Mouse (Mus musculus): ENCODE results near the gene Zfp280c. TPM values are rescaled to one million over a fixed set of nuclear protein-coding genes. Genes with fewer than 3 reads are reported as not detected.

Zfp280c gene
- polyA plus RNA-seq, 1 experiment from 2014 or later = 5.0 TPM

DNA sequence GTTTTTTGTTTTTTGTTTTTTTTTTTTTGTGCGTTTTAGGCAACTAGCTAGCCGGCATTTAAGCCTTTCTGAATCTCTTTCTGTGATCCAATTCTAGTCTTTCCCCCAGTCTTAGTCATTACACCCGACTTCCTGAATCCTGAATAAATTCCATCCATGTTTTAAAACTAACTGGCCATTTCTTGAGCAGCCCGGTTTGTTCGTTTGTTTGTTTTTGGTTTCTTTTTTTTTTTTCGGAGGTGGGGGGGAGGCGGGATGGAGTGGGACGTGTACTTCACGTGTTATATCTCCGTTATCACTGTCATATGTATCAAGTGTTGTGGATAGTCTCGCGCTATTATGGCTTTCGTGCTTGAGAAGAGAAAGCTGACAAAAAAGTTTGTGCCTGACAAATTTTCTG, 80.5 kb downstream of the Zfp280c start:
- no peaks in the 10 kb centered on the region for H3K27me3 ChIP-seq (replicated peaks; ENCODE audit: insufficient read depth, low read length)
- H3K9me3 ChIP-seq (ENCODE audit: low read length) = no peaks in the 10 kb centered on the region
- ATAC-seq = no peak
- WGBS = 13% methylated on average over 13 of the region's 13 CpGs
- H3K4me2 ChIP-seq (replicated peaks; ENCODE audit: low read depth, low read length) = peak overlapping the region; percentile 51
- peak overlapping the region; percentile 47; the same call in 1 of the 2 replicates for H3K27ac ChIP-seq (ENCODE audit: low read length)
- no peaks in the 10 kb centered on the region for H3K36me3 ChIP-seq (ENCODE audit: insufficient read depth, low read length)
- TF ChIP-seq EP300 (IDR thresholded peaks at IDR 0.05) (no peak), CTCF (IDR thresholded peaks at IDR 0.05) (no peak)
- H3K9ac ChIP-seq (replicated peaks; ENCODE audit: low read depth) = no peak overlapping the region
- DNase-seq (ENCODE audit: low spot score) = peak; percentile 58
- H3K4me3 ChIP-seq (ENCODE audit: low read depth, low read length) = peak overlapping the region; percentile 40
- no peaks in the 10 kb centered on the region for H3K4me1 ChIP-seq (ENCODE audit: insufficient read depth, low read depth, low read length)

DNA sequence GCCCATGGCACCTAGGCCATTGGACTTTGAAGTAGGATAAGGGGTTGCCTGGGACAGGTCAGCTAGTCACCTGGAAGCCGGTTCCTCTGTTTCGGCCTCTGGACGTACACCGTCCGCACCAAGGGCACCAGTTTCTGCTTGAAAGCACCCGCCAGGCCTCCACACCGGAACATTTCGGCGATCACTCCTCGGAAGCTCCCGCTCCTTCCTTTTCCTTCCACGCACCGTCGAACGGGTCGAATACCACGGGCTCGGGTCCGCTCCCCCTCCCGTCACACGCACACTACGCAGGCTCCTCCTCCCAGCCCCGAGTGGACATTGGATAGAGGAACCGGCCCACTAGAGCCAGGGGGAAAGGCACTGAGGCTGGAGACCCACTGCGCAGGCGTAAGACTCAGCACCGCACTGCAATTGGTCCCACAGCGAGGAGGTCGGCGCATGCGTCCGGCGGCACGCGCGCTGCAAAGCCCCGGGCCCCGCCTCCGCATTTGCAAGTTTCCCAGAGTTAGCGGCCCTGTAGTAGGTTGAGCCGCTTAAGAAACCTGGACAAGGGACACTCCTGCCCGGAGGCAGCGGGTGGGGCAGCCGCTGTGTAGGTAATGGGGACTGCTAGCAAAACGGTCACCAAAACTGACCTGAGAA, 81.0 kb downstream of the Zfp280c start, which contains the start of gene Aifm1:
Gene Aifm1 (minus strand): TSS at position 398 of the 642 bp plus-strand sequence.
- peak within 1 kb of the TSS; percentile 27; the same call in 1 of the 2 replicates for H3K9ac ChIP-seq (replicated peaks; ENCODE audit: low read depth)
- TF ChIP-seq EP300 (IDR thresholded peaks at IDR 0.05) (no peak), CTCF (IDR thresholded peaks at IDR 0.05) (no peak)
- H3K36me3 ChIP-seq (ENCODE audit: insufficient read depth, low read length) = no peaks in the 10 kb centered on the region
- peak within 1 kb of the TSS; percentile 51 for H3K4me2 ChIP-seq (replicated peaks; ENCODE audit: low read depth, low read length)
- H3K9me3 ChIP-seq (ENCODE audit: low read length) = no peaks in the 10 kb centered on the region
- WGBS = 10% methylated on average over 43 of the region's 45 CpGs
- peak within 1 kb of the TSS; percentile 47; the same call in 1 of the 2 replicates for H3K27ac ChIP-seq (ENCODE audit: low read length)
- ATAC-seq (peak; percentile 99), DNase-seq (ENCODE audit: low spot score) (peak; percentile 97)
- H3K4me3 ChIP-seq (ENCODE audit: low read depth, low read length) = peak within 1 kb of the TSS; percentile 40
- H3K4me1 ChIP-seq (ENCODE audit: insufficient read depth, low read depth, low read length) = no peaks in the 10 kb centered on the region
- no peaks in the 10 kb centered on the region for H3K27me3 ChIP-seq (replicated peaks; ENCODE audit: insufficient read depth, low read length)

DNA sequence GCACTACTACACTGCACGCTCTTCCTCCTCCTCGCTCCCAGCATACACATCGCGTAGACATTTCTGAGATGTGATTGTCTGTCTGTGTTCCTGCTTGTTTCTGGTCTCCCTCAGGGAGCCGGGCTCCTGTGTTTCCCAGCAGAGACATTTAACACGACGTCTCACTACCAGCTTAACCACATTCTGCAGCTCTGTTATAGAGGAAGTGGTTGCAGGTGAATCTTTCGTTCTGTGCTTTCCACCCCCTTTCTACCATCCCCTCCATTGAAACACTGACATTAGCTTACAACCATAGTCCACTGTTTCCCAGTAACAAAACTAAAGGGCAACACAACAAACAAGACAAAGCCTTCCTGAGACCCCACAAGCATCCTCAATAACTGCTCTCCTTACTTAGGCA, 100.5 kb downstream of the Zfp280c start:
- 93% methylated on average over 8 of the region's 8 CpGs for WGBS
- Histone ChIP-seq H3K4me2 (replicated peaks; ENCODE audit: low read depth, low read length) (no peak overlapping the region), H3K27me3 (replicated peaks; ENCODE audit: insufficient read depth, low read length) (no peaks in the 10 kb centered on the region), H3K4me3 (ENCODE audit: low read depth, low read length) (no peak overlapping the region), H3K9ac (replicated peaks; ENCODE audit: low read depth) (no peak overlapping the region), H3K9me3 (ENCODE audit: low read length) (no peaks in the 10 kb centered on the region), H3K27ac (ENCODE audit: low read length) (no peak overlapping the region), H3K4me1 (ENCODE audit: insufficient read depth, low read depth, low read length) (no peaks in the 10 kb centered on the region), H3K36me3 (ENCODE audit: insufficient read depth, low read length) (no peaks in the 10 kb centered on the region)
- no peak for TF ChIP-seq EP300 (IDR thresholded peaks at IDR 0.05)
- no peak for TF ChIP-seq CTCF (IDR thresholded peaks at IDR 0.05)
- ATAC-seq = no peak
- no peak for DNase-seq (ENCODE audit: low spot score)

Small RNA genes within 50 kb of the gene (microRNA-seq; reads per million reads assigned to microRNA genes)
- gene Gm27828 = not detected

Other genes starting within 250 kb of the Zfp280c start
- 3.5 and 3.8 TPM in 2 replicates for gene Elf4, start 131.4 kb downstream of the Zfp280c start, polyA plus RNA-seq (2015; fragmentation: Nextera tagmentation; extraction: Ambion mirVana)
- 30.4 and 33.5 TPM in 2 replicates for gene Aifm1, start 80.9 kb downstream of the Zfp280c start, polyA plus RNA-seq (2015; fragmentation: Nextera tagmentation; extraction: Ambion mirVana)
- gene Rab33a, start 75.2 kb downstream of the Zfp280c start, polyA plus RNA-seq (2015; fragmentation: Nextera tagmentation; extraction: Ambion mirVana) = 1.2 and 1.3 TPM in 2 replicates
- gene Slc25a14, start 28.9 kb upstream of the Zfp280c start, polyA plus RNA-seq (2015; fragmentation: Nextera tagmentation; extraction: Ambion mirVana) = 9.0 and 9.2 TPM in 2 replicates
- gene Gpr119, start 80.0 kb upstream of the Zfp280c start, polyA plus RNA-seq (2015; fragmentation: Nextera tagmentation; extraction: Ambion mirVana) = not detected in 2 replicates
- 10.2 and 12.5 TPM in 2 replicates for gene Rbmx2, start 100.5 kb upstream of the Zfp280c start, polyA plus RNA-seq (2015; fragmentation: Nextera tagmentation; extraction: Ambion mirVana)